Mouse (Mus musculus): Measurements from ENCODE around the gene Olfr1193.
"Not testable (repeated sequence)": the region's sequence is repeated elsewhere in the genome, so short reads cannot be mapped to it uniquely, and the experiment has no call there.

GRCm38 (mm10) chr2:88640242-88640641, 35.2 kb upstream of the Olfr1193 start, which contains the start of gene Olfr1191-ps1:
- not testable (repeated sequence) for TF ChIP-seq CTCF (conservative IDR thresholded peaks at IDR 0.05; ENCODE audit: low read length); NANOG (IDR thresholded peaks at IDR 0.05; ENCODE audit: borderline replicate concordance, low read length)
